Mouse (Mus musculus) cerebellum, postnatal 36 days (tissue): ENCODE measurements around the gene Zdhhc24.
"Not testable (repeated sequence)": the region's sequence is repeated elsewhere in the genome, so short reads cannot be mapped to it uniquely, and the experiment has no call there.

Source experiments
- DNase-seq, 2 experiments: peaks; one replicate each; pipeline ENCODE4 v3.0.0; 2021 to 2022; ENCODE audit warnings: mixed read lengths in 2 of 2

Gene Zdhhc24

GRCm38 (mm10) chr19:4878405-4879323 lies at the start of gene Zdhhc24:
Zdhhc24 (plus strand) TSS chr19:4878668.
- peak; percentile 95 to 96 for DNase-seq

- DNase-seq: peak; percentile 83 to 85
Measured at GRCm38 (mm10) chr19:4829156-4829555, 49.3 kb upstream of the Zdhhc24 start.

GRCm38 (mm10) chr19:4833977-4834376 lies 44.5 kb upstream of the Zdhhc24 start:
- no peak for DNase-seq

- no peak for DNase-seq
Measured at GRCm38 (mm10) chr19:4836096-4836495, 42.4 kb upstream of the Zdhhc24 start.

- DNase-seq: no peak
Measured at GRCm38 (mm10) chr19:4837049-4837448, 41.4 kb upstream of the Zdhhc24 start.

GRCm38 (mm10) chr19:4838526-4839140 lies 39.8 kb upstream of the Zdhhc24 start:
- DNase-seq: no peak

- DNase-seq: peak; percentile 97 to 98
Measured at GRCm38 (mm10) chr19:4839149-4839548, 39.3 kb upstream of the Zdhhc24 start, which contains the start of the genes Ccs and Ccdc87. Ccs (minus strand) TSS chr19:4839332. Ccdc87 (plus strand) TSS chr19:4839366.

GRCm38 (mm10) chr19:4840848-4841247 lies 37.6 kb upstream of the Zdhhc24 start:
- no peak for DNase-seq

GRCm38 (mm10) chr19:4842611-4843010 lies 35.9 kb upstream of the Zdhhc24 start:
- DNase-seq: no peak

GRCm38 (mm10) chr19:4845846-4846245 lies 32.6 kb upstream of the Zdhhc24 start:
- no peak for DNase-seq

- DNase-seq: peak; percentile 31 to 37
Measured at GRCm38 (mm10) chr19:4847490-4847889, 31.0 kb upstream of the Zdhhc24 start.

- no peak for DNase-seq
Measured at GRCm38 (mm10) chr19:4849800-4850199, 28.7 kb upstream of the Zdhhc24 start.

- no peak for DNase-seq
Measured at GRCm38 (mm10) chr19:4850281-4850680, 28.2 kb upstream of the Zdhhc24 start.

GRCm38 (mm10) chr19:4854552-4855469 lies 23.7 kb upstream of the Zdhhc24 start, which contains the start of gene Ctsf:
Ctsf (plus strand) TSS chr19:4855130.
- peak; percentile 95 to 97 for DNase-seq

GRCm38 (mm10) chr19:4855470-4855820 lies 23.0 kb upstream of the Zdhhc24 start:
- DNase-seq: no peak

- no peak for DNase-seq
Measured at GRCm38 (mm10) chr19:4855951-4856350, 22.5 kb upstream of the Zdhhc24 start.

GRCm38 (mm10) chr19:4859081-4859480 lies 19.4 kb upstream of the Zdhhc24 start:
- DNase-seq: no peak

GRCm38 (mm10) chr19:4863048-4863447 lies 15.4 kb upstream of the Zdhhc24 start:
- DNase-seq: no peak

- DNase-seq: no peak
Measured at GRCm38 (mm10) chr19:4865147-4865546, 13.3 kb upstream of the Zdhhc24 start.

GRCm38 (mm10) chr19:4874613-4875012 lies 3.9 kb upstream of the Zdhhc24 start:
- DNase-seq: not testable (repeated sequence)

- no peak for DNase-seq
Measured at GRCm38 (mm10) chr19:4876241-4876640, 2.2 kb upstream of the Zdhhc24 start.

- no peak for DNase-seq
Measured at GRCm38 (mm10) chr19:4876755-4877154, 1.7 kb upstream of the Zdhhc24 start.

- peak in 1 of 2 experiments; percentile 22 for DNase-seq
Measured at GRCm38 (mm10) chr19:4877785-4878184, 683 bp upstream of the Zdhhc24 start, which contains the start of gene Actn3. Actn3 (minus strand) TSS chr19:4877909.
